Mouse (Mus musculus) lung, adult 2 months (tissue): Measurements from ENCODE around the gene Bcas3. TPM values are rescaled to one million over a fixed set of nuclear protein-coding genes. Genes with fewer than 3 reads are reported as not detected.

Experiments
- DNase-seq: peaks from one replicate; pipeline ENCODE4 v3.0.0; 2022
- H3K4me1 ChIP-seq: fragments of 200-500 bp; 2 replicates; pipeline ENCODE4 v1.6.1; 2011; ENCODE audit warnings: low read length; ENCODE audit not compliant: control insufficient read depth, insufficient read depth
- H3K4me3 ChIP-seq: fragments of 200-500 bp; replicated peaks from 2 replicates; pipeline ENCODE3; 2011; ENCODE audit warnings: low read depth, mild to moderate bottlenecking, control low read depth, low read length; ENCODE audit errors: extremely low read depth
- CTCF ChIP-seq: fragments of 200-500 bp; IDR thresholded peaks from 2 replicates; pipeline ENCODE4 v1.5.1; 2011; ENCODE audit warnings: mild to moderate bottlenecking, low read length, control low read depth; ENCODE audit not compliant: insufficient read depth
- POLR2A ChIP-seq: fragments of 200-500 bp; IDR thresholded peaks from 2 replicates; pipeline ENCODE4 v1.6.1; 2011; ENCODE audit warnings: low read depth, mild to moderate bottlenecking, control low read depth, low read length, borderline replicate concordance; ENCODE audit errors: extremely low read depth
- WGBS: fragments of 180-500 bp; shearing (Covaris S2); methylation state at CpG from one replicate; pipeline ENCODE4 v1.1.7; 2018; 5-methylcytosine and 5-hydroxymethylcytosine counted together
- polyA plus RNA-seq: library from polyadenylated mRNA; depleted of rRNA; stranded (reverse); fragments of >200 nt; gene quantifications from 2 replicates; pipeline ENCODE4 v1.2.3, GENCODE M21; 2012

Bcas3 gene
- polyA plus RNA-seq, 1 experiment = 55.7 TPM

- WGBS = 81% methylated on average over 3 of the region's 3 CpGs
- no peak for DNase-seq
- no peak for TF ChIP-seq POLR2A
These were observed 54.7 kb downstream of the Bcas3 start for GRCm38 (mm10) chr11:85407700-85408099.

GRCm38 (mm10) chr11:85412319-85412718 lies 59.4 kb downstream of the Bcas3 start:
- WGBS = 38% methylated on average over 7 of the region's 7 CpGs
- H3K4me1 ChIP-seq = peaks cover 2% of the 10 kb centered on the region; the same call in 1 of the 2 replicates

More at GRCm38 (mm10) chr11:85407700-85408099, 54.7 kb downstream of the Bcas3 start:
- no peak overlapping the region for H3K4me3 ChIP-seq
- peaks cover 2% of the 10 kb centered on the region; the same call in 1 of the 2 replicates for H3K4me1 ChIP-seq

GRCm38 (mm10) chr11:85414476-85414875 lies 61.5 kb downstream of the Bcas3 start:
- WGBS = 94% methylated on average over 1 of the region's 1 CpGs
- H3K4me1 ChIP-seq = peaks cover 2% of the 10 kb centered on the region; the same call in 1 of the 2 replicates
- H3K4me3 ChIP-seq = no peak overlapping the region
- DNase-seq = no peak
- no peak for TF ChIP-seq POLR2A
- TF ChIP-seq CTCF = no peak

More at GRCm38 (mm10) chr11:85412319-85412718, 59.4 kb downstream of the Bcas3 start:
- H3K4me3 ChIP-seq = no peak overlapping the region
- DNase-seq = no peak
- TF ChIP-seq CTCF (no peak), POLR2A (no peak)

GRCm38 (mm10) chr11:85427353-85427752 lies 74.4 kb downstream of the Bcas3 start:
- DNase-seq = no peak
- no peak overlapping the region for H3K4me3 ChIP-seq
- 71% methylated on average over 6 of the region's 6 CpGs for WGBS
- TF ChIP-seq CTCF = no peak
- TF ChIP-seq POLR2A = no peak
- no peaks in the 10 kb centered on the region for H3K4me1 ChIP-seq

- TF ChIP-seq POLR2A (no peak), CTCF (no peak)
- 51% methylated on average over 3 of the region's 3 CpGs for WGBS
- DNase-seq = no peak
These were observed 75.3 kb downstream of the Bcas3 start for GRCm38 (mm10) chr11:85428227-85428626.

GRCm38 (mm10) chr11:85430743-85431448 lies 77.9 kb downstream of the Bcas3 start:
- no peak overlapping the region for H3K4me3 ChIP-seq
- TF ChIP-seq POLR2A = no peak
- no peak for TF ChIP-seq CTCF

More at GRCm38 (mm10) chr11:85428227-85428626, 75.3 kb downstream of the Bcas3 start:
- H3K4me1 ChIP-seq = no peaks in the 10 kb centered on the region
- H3K4me3 ChIP-seq = no peak overlapping the region

GRCm38 (mm10) chr11:85447375-85447774 lies 94.4 kb downstream of the Bcas3 start:
- TF ChIP-seq POLR2A (no peak), CTCF (no peak)
- Histone ChIP-seq H3K4me1 (no peaks in the 10 kb centered on the region), H3K4me3 (no peak overlapping the region)
- DNase-seq = no peak
- WGBS = 84% methylated on average over 5 of the region's 5 CpGs

More at GRCm38 (mm10) chr11:85430743-85431448, 77.9 kb downstream of the Bcas3 start:
- WGBS = 62% methylated on average over 11 of the region's 11 CpGs
- H3K4me1 ChIP-seq = no peaks in the 10 kb centered on the region
- no peak for DNase-seq

GRCm38 (mm10) chr11:85453598-85454304 lies 100.8 kb downstream of the Bcas3 start:
- no peak for TF ChIP-seq POLR2A
- no peak for TF ChIP-seq CTCF
- WGBS = 69% methylated on average over 8 of the region's 8 CpGs
- H3K4me3 ChIP-seq = no peak overlapping the region
- no peak for DNase-seq
- no peaks in the 10 kb centered on the region for H3K4me1 ChIP-seq

GRCm38 (mm10) chr11:85454305-85454682 lies 101.3 kb downstream of the Bcas3 start:
- Histone ChIP-seq H3K4me1 (no peaks in the 10 kb centered on the region), H3K4me3 (no peak overlapping the region)
- 92% methylated on average over 5 of the region's 5 CpGs for WGBS
- TF ChIP-seq POLR2A (no peak), CTCF (no peak)
- no peak for DNase-seq

GRCm38 (mm10) chr11:85461536-85461935 lies 108.6 kb downstream of the Bcas3 start:
- TF ChIP-seq POLR2A (no peak), CTCF (no peak)
- H3K4me1 ChIP-seq = no peaks in the 10 kb centered on the region
- no peak overlapping the region for H3K4me3 ChIP-seq
- 87% methylated on average over 7 of the region's 7 CpGs for WGBS
- no peak for DNase-seq
